Comparison of ENCODE assay signal across 15 mouse cellular contexts in the genomic region with DNA sequence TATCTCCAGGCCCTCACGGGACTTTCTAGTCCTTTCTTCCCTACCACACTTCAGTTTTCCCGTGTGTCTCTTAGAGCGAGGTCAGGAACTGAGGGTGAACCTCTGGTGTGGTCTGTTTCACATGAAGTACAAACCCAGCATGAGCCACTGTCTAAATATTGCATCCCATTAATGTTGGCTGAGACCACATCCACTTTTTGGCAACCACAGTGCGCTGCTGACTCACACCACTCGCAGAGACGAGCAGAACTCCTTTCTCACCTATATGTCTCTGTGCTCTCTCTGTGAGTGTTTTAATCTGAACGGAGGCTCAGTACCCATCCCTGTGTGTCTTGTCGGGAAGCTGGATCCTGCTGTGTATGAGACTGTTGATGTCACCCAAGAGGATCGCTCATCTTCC.
DNase-seq lines count a peak whose midpoint lies in the region; ATAC-seq and TF ChIP-seq lines count a peak whose summit lies in the region.
"Had no signal": no experiment of that assay in that cellular context is flagged by ENCODE, and none has a peak within 500 bp of the region (broad histone marks: within the 10 kb centered on the region; RNA-seq: fewer than 3 reads in every experiment).

No protein-coding gene starts in this region.

- H3K4me2 ChIP-seq in liver, embryonic 15.5 days: 0 out of 2 replicates have a peak overlapping the region, but pooled peaks have one; percentile 20
- no peak overlapping the region for H3K4me2 ChIP-seq in liver, embryonic 11.5 days
- H3K4me2 ChIP-seq in CH12.LX (ENCODE audit: insufficient read depth, low read depth, poor library complexity, severe bottlenecking): no peak overlapping the region
- H3K4me2 ChIP-seq: embryonic facial prominence, embryonic 15.5 days; forebrain, embryonic 15.5 days; heart, embryonic 13.5 days; hindbrain, embryonic 12.5 days had no signal

- peaks cover 9% of the 10 kb centered on the region; the same call in 1 of the 2 replicates for H3K4me1 ChIP-seq in liver, embryonic 15.5 days (replicated peaks)
- H3K4me1 ChIP-seq in liver, embryonic 11.5 days (replicated peaks; ENCODE audit: control insufficient read depth, insufficient read depth, low read length): 0 out of 2 replicates have a peak, but pooled peaks cover 3% of the 10 kb centered on the region
- H3K4me1 ChIP-seq in CH12.LX (ENCODE audit: control insufficient read depth in 1 of 2, insufficient read depth in 2 of 2): peaks cover 21 to 50% of the 10 kb centered on the region in 2 experiments

- H3K79me2 ChIP-seq in CH12.LX (replicated peaks; ENCODE audit: control insufficient read depth, extremely low read depth, insufficient read depth, poor library complexity, severe bottlenecking): no peaks in the 10 kb centered on the region

- no peak for TF ChIP-seq RAD21 in CH12.LX (IDR thresholded peaks at IDR 0.05; ENCODE audit: low read depth, low read length)

- 0 out of 2 replicates have a peak overlapping the region, but pooled peaks have one; percentile 1 for H3K27ac ChIP-seq in liver, embryonic 15.5 days (replicated peaks)
- no peak overlapping the region for H3K27ac ChIP-seq in liver, embryonic 11.5 days (ENCODE audit: low read depth, low read length)
- H3K27ac ChIP-seq in CH12.LX (ENCODE audit: insufficient read depth, low read depth): no peak overlapping the region
- H3K27ac ChIP-seq: embryonic facial prominence, embryonic 15.5 days; forebrain, embryonic 15.5 days; heart, embryonic 13.5 days; hindbrain, embryonic 12.5 days had no signal

- H3K9ac ChIP-seq in liver, embryonic 15.5 days: no peak overlapping the region
- H3K9ac ChIP-seq in liver, embryonic 11.5 days (ENCODE audit: low read depth, low read length): no peak overlapping the region
- no peak overlapping the region for H3K9ac ChIP-seq in CH12.LX (ENCODE audit: insufficient read depth, low read depth)
- H3K9ac ChIP-seq: embryonic facial prominence, embryonic 15.5 days; forebrain, embryonic 15.5 days; heart, embryonic 13.5 days; hindbrain, embryonic 12.5 days had no signal

- no peaks in the 10 kb centered on the region for H3K9me3 ChIP-seq in liver, embryonic 15.5 days (replicated peaks)
- H3K9me3 ChIP-seq in liver, embryonic 11.5 days (ENCODE audit: control insufficient read depth, low read length): no peaks in the 10 kb centered on the region
- no peaks in the 10 kb centered on the region for H3K9me3 ChIP-seq in CH12.LX (replicated peaks; ENCODE audit: low read length)
- H3K9me3 ChIP-seq: embryonic facial prominence, embryonic 15.5 days; forebrain, embryonic 15.5 days; heart, embryonic 13.5 days; hindbrain, embryonic 12.5 days had no signal

- in situ Hi-C loops in CH12.LX (cut with MboI; ENCODE audit: low pct_ligation_motif_present, low pct_unique_long_range_greater_than_20kb, low sequenced_read_pairs): no loop called here

- no peaks in the 10 kb centered on the region for H3K27me3 ChIP-seq in liver, embryonic 15.5 days
- no peaks in the 10 kb centered on the region for H3K27me3 ChIP-seq in liver, embryonic 11.5 days (replicated peaks; ENCODE audit: control insufficient read depth, insufficient read depth, low read length)
- H3K27me3 ChIP-seq in CH12.LX (replicated peaks): no peaks in the 10 kb centered on the region
- H3K27me3 ChIP-seq: embryonic facial prominence, embryonic 15.5 days; forebrain, embryonic 15.5 days; heart, embryonic 13.5 days; hindbrain, embryonic 12.5 days had no signal

- TF ChIP-seq POLR2A in CH12.LX (IDR thresholded peaks at IDR 0.05; ENCODE audit: low read depth, low read length): no peak

- H3K36me3 ChIP-seq in liver, embryonic 15.5 days (replicated peaks): no peaks in the 10 kb centered on the region
- H3K36me3 ChIP-seq in liver, embryonic 11.5 days (ENCODE audit: control insufficient read depth, insufficient read depth, low read length): no peaks in the 10 kb centered on the region
- H3K36me3 ChIP-seq in CH12.LX (replicated peaks in 1 of 2; ENCODE audit: control insufficient read depth in 1 of 2, insufficient read depth in 1 of 2, low read length in 1 of 2): no peaks in the 10 kb centered on the region
- H3K36me3 ChIP-seq: embryonic facial prominence, embryonic 15.5 days; forebrain, embryonic 15.5 days; heart, embryonic 13.5 days; hindbrain, embryonic 12.5 days had no signal

- ATAC-seq in liver, embryonic 15.5 days (ENCODE audit: insufficient read depth): no peak
- no peak for ATAC-seq in liver, embryonic 11.5 days (replicated peaks; ENCODE audit: low FRiP score)
- peak; percentile 59 for ATAC-seq in monocyte, adult 5-6 weeks (replicated peaks; ENCODE audit: insufficient number of reproducible peaks, low FRiP score, low TSS enrichment, poor library complexity, severe bottlenecking)
- ATAC-seq: forebrain, embryonic 15.5 days had no signal

- no peak overlapping the region for H3K4me3 ChIP-seq in liver, embryonic 15.5 days (replicated peaks)
- H3K4me3 ChIP-seq in liver, embryonic 11.5 days (ENCODE audit: low read depth, low read length): no peak overlapping the region
- no peak overlapping the region for H3K4me3 ChIP-seq in CH12.LX (replicated peaks in 1 of 3; ENCODE audit: low read depth in 2 of 3, low read length in 2 of 3, poor library complexity in 1 of 3)
- H3K4me3 ChIP-seq: embryonic facial prominence, embryonic 15.5 days; forebrain, embryonic 15.5 days; heart, embryonic 13.5 days; hindbrain, embryonic 12.5 days had no signal

- dilution Hi-C loops in CH12.LX (cut with MboI; ENCODE audit: extremely low pct_ligation_motif_present, extremely low pct_unique_long_range_greater_than_20kb, low sequenced_read_pairs): no loop called here

- no peak for TF ChIP-seq EP300 in CH12.LX (IDR thresholded peaks at IDR 0.05; ENCODE audit: low read length)

- WGBS in liver, embryonic 15.5 days (ENCODE audit: insufficient replicate concordance): 44% methylated on average over 9 of the region's 9 CpGs
- WGBS in liver, embryonic 11.5 days: 68% methylated on average over 9 of the region's 9 CpGs

- no peak for DNase-seq in liver, embryonic 11.5 days (ENCODE audit: low spot score)
- DNase-seq in CH12.LX (ENCODE audit: extremely low read depth): peak; percentile 40
- peak; percentile 72 for DNase-seq in cerebellum, adult 9-10 months
- DNase-seq in neural tube, embryonic 10.5 days (ENCODE audit: extremely low spot score, low spot score): no peak
- DNase-seq in kidney, postnatal 4 days: no peak
- DNase-seq: adrenal gland, postnatal 36 days; gastrocnemius, postnatal 25 days; kidney, adult 9 months; right cerebral cortex, postnatal 25 days had no signal

- no peak for TF ChIP-seq CTCF in CH12.LX (conservative IDR thresholded peaks at IDR 0.05 in 1 of 2, IDR thresholded peaks at IDR 0.05 in 1 of 2; ENCODE audit: low read depth in 2 of 2, low read length in 2 of 2)

TF ChIP-seq in CH12.LX, 34 proteins besides CTCF, POLR2A, EP300 and RAD21:
- TF ChIP-seq JUND (conservative IDR thresholded peaks at IDR 0.05; ENCODE audit: low read depth, low read length) (no peak), MAZ (IDR thresholded peaks at IDR 0.05; ENCODE audit: low read depth, low read length) (no peak), BHLHE40 (IDR thresholded peaks at IDR 0.05; ENCODE audit: low read depth, low read length) (0 out of 2 replicates have a peak, but pooled peaks have one; percentile 38)

Comparison
In these comparisons a context has a peak if more than half of its experiments do, and no peak if none do; other contexts are left out.
1. DNase-seq: peak in CH12.LX (single experiment) and cerebellum, adult 9-10 months (single experiment); none in liver, embryonic 11.5 days (single experiment), neural tube, embryonic 10.5 days (single experiment) and kidney, postnatal 4 days (0 of 2).